Mouse (Mus musculus) heart, embryonic 16.5 days (tissue): ENCODE measurements around the gene Foxo3. TPM values are rescaled to one million over a fixed set of nuclear protein-coding genes. Genes with fewer than 3 reads are reported as not detected.

ENCODE experiments used
- ATAC-seq: fragments of 200-750 bp; cut with Nextera tagmentation; replicated peaks from 2 replicates; pipeline ENCODE4 v1.8.0; 2017; ENCODE audit warnings: moderate number of reproducible peaks; ENCODE audit not compliant: insufficient read depth, low FRiP score; ENCODE audit errors: extremely low read depth
- H3K27ac ChIP-seq: fragments of 300-500 bp; sonication (generic); 2 replicates; pipeline ENCODE4 v1.5.1; 2014; ENCODE audit warnings: mild to moderate bottlenecking, low read length, control low read depth, moderate library complexity
- H3K27me3 ChIP-seq: fragments of 300-500 bp; sonication (generic); 2 replicates; pipeline ENCODE4 v1.6.1; 2014; ENCODE audit warnings: low read length, mixed read lengths; ENCODE audit not compliant: control insufficient read depth, insufficient read depth
- H3K36me3 ChIP-seq: fragments of 300-500 bp; sonication (generic); 2 replicates; pipeline ENCODE4 v1.6.1; 2014; ENCODE audit not compliant: control insufficient read depth, insufficient read depth
- H3K4me1 ChIP-seq: fragments of 300-500 bp; sonication (generic); 2 replicates; pipeline ENCODE4 v1.6.1; 2014; ENCODE audit warnings: low read length, mixed read lengths; ENCODE audit not compliant: control insufficient read depth, insufficient read depth
- H3K4me2 ChIP-seq: fragments of 300-500 bp; sonication (generic); 2 replicates; pipeline ENCODE4 v1.6.1; 2014; ENCODE audit warnings: low read depth, mild to moderate bottlenecking, control low read depth, low read length
- H3K4me3 ChIP-seq: fragments of 300-500 bp; sonication (generic); 2 replicates; pipeline ENCODE4 v1.5.1; 2014; ENCODE audit warnings: mild to moderate bottlenecking, control low read depth, low read length
- H3K9ac ChIP-seq: fragments of 300-500 bp; sonication (generic); 2 replicates; pipeline ENCODE4 v1.6.1; 2014; ENCODE audit warnings: low read length, control low read depth
- H3K9me3 ChIP-seq: fragments of 300-500 bp; sonication (generic); replicated peaks from 2 replicates; pipeline ENCODE4 v1.6.1; 2016; ENCODE audit warnings: low read length; ENCODE audit not compliant: control insufficient read depth
- WGBS: fragments of 180-500 bp; shearing (Covaris S2); extraction: QIAGEN DNeasy Blood & Tissue Kit; methylation state at CpG from one replicate; pipeline ENCODE4 v1.1.7; 2014; 5-methylcytosine and 5-hydroxymethylcytosine counted together
- polyA plus RNA-seq: library from polyadenylated mRNA; unstranded; fragments of >200 nt; fragmentation: Nextera tagmentation; extraction: Ambion mirVana; gene quantifications from 2 replicates; pipeline ENCODE4 v1.2.1, GENCODE M21; 2015

Foxo3 gene
- polyA plus RNA-seq, 1 experiment from 2014 or later = 5.5 TPM

DNA sequence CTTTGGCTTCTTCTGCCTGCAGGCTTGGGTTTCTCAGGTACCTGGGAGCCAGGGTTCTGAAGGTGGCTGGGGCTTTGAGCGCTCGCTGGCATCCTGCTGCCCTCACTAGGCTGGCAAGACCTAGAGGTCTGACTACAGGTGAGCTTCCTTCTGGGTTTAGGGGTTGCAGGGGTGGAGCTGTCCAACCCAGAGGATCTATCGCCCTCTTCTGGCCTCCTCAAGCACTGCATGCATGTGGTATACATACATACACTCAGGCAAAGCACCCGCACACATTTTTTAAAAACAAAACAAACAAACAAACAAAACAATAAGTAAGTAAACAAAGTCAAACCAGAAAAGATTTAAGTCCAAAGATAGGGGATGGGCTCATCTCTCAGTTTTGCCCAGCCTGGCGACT is 14.8 kb upstream of the Foxo3 start:
- no peak for ATAC-seq
- H3K27me3 ChIP-seq = no peaks in the 10 kb centered on the region
- H3K9ac ChIP-seq = no peak overlapping the region
- WGBS = 64% methylated on average over 5 of the region's 5 CpGs
- H3K4me1 ChIP-seq = peaks cover 9% of the 10 kb centered on the region
- no peak overlapping the region for H3K4me2 ChIP-seq
- 0 out of 2 replicates have a peak, but pooled peaks cover 2% of the 10 kb centered on the region for H3K9me3 ChIP-seq
- no peak overlapping the region for H3K4me3 ChIP-seq
- H3K27ac ChIP-seq = no peak overlapping the region
- H3K36me3 ChIP-seq = no peaks in the 10 kb centered on the region

- Histone ChIP-seq H3K36me3 (no peaks in the 10 kb centered on the region), H3K27me3 (no peaks in the 10 kb centered on the region), H3K4me2 (no peak overlapping the region), H3K9ac (no peak overlapping the region), H3K4me1 (no peaks in the 10 kb centered on the region), H3K27ac (no peak overlapping the region), H3K4me3 (no peak overlapping the region), H3K9me3 (peaks cover 5% of the 10 kb centered on the region; the same call in 1 of the 2 replicates)
- ATAC-seq = no peak
- WGBS = 66% methylated on average over 1 of the region's 1 CpGs
Observed at GRCm38 (mm10) chr10:42287666-42288065, 11.1 kb upstream of the Foxo3 start.

GRCm38 (mm10) chr10:42278307-42278850 is 1.8 kb upstream of the Foxo3 start:
- no peaks in the 10 kb centered on the region for H3K9me3 ChIP-seq
- WGBS = 3% methylated on average over 38 of the region's 38 CpGs
- H3K4me3 ChIP-seq = peak overlapping the region; percentile 94
- peak overlapping the region; percentile 100 for H3K27ac ChIP-seq
- peaks cover 15% of the 10 kb centered on the region for H3K4me1 ChIP-seq
- no peak for ATAC-seq
- H3K9ac ChIP-seq = peak overlapping the region; percentile 87
- H3K4me2 ChIP-seq = peak overlapping the region; percentile 99
- H3K36me3 ChIP-seq = no peaks in the 10 kb centered on the region
- H3K27me3 ChIP-seq = no peaks in the 10 kb centered on the region

DNA sequence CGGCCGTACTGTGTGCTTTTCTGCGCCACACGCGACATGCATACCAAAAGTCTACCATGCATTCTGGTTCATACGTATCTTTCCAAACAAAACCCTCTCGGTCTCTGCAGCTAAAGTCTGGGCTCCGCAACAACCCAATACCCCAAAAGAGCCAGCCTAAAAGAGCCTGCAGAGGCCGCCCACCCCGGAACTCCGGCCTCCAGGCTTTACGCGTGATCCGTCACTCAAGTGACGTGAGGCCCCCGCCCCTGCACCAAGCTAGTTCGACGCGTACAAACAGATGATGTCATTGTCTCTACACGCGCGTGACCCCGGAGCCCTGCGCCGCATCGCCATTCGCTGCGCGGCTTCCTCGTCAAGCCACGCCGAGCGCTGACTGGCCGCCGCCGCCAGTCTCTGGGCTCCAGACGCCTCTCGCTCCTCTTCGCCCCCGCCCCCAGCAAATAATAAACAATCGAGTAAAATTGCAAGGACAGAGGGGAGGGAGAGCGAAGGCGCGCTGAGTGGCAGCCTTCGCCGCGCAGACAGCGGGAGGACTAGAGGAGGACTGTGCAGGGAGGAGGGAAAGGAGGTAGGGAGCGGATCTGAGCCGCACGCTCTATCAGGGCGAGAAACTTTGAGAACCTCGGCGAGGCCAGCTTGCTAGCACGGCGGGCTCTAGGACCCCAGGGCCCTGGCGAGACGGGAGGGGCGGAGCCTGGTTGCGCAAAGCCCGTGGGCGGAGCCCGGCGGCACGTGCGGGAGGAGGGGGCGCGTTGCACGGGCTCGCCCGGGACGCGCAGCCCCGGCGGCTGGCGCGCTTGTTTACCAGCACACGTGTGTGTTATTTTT is 1.1 kb upstream of the Foxo3 start:
- Histone ChIP-seq H3K27ac (peak overlapping the region; percentile 100), H3K36me3 (no peaks in the 10 kb centered on the region), H3K27me3 (no peaks in the 10 kb centered on the region), H3K4me1 (peaks cover 17% of the 10 kb centered on the region), H3K9ac (peak overlapping the region; percentile 93), H3K4me2 (peak overlapping the region; percentile 99), H3K4me3 (peak overlapping the region; percentile 94), H3K9me3 (no peaks in the 10 kb centered on the region)
- ATAC-seq = peak; percentile 88
- WGBS = under 1% methylated on average over 78 of the region's 78 CpGs

GRCm38 (mm10) chr10:42275871-42276501 is 569 bp downstream of the Foxo3 start:
- H3K36me3 ChIP-seq = no peaks in the 10 kb centered on the region
- H3K4me1 ChIP-seq = peaks cover 27% of the 10 kb centered on the region
- peak overlapping the region; percentile 93 for H3K9ac ChIP-seq
- H3K27me3 ChIP-seq = no peaks in the 10 kb centered on the region
- under 1% methylated on average over 40 of the region's 40 CpGs for WGBS
- peak overlapping the region; percentile 99 for H3K4me2 ChIP-seq
- peak overlapping the region; percentile 100 for H3K27ac ChIP-seq
- ATAC-seq = no peak
- peak overlapping the region; percentile 94 for H3K4me3 ChIP-seq
- no peaks in the 10 kb centered on the region for H3K9me3 ChIP-seq

GRCm38 (mm10) chr10:42275401-42275870 is 1.1 kb downstream of the Foxo3 start:
- ATAC-seq = no peak
- H3K4me1 ChIP-seq = peaks cover 30% of the 10 kb centered on the region

GRCm38 (mm10) chr10:42274712-42275400 is 1.7 kb downstream of the Foxo3 start:
- peak overlapping the region; percentile 99 for H3K4me2 ChIP-seq
- ATAC-seq = no peak
- H3K27me3 ChIP-seq = no peaks in the 10 kb centered on the region
- 2% methylated on average over 65 of the region's 65 CpGs for WGBS
- H3K4me3 ChIP-seq = peak overlapping the region; percentile 94
- peak overlapping the region; percentile 100 for H3K27ac ChIP-seq
- H3K36me3 ChIP-seq = no peaks in the 10 kb centered on the region
- peaks cover 33% of the 10 kb centered on the region for H3K4me1 ChIP-seq
- peak overlapping the region; percentile 93 for H3K9ac ChIP-seq
- no peaks in the 10 kb centered on the region for H3K9me3 ChIP-seq

More at GRCm38 (mm10) chr10:42275401-42275870, 1.1 kb downstream of the Foxo3 start:
- H3K27ac ChIP-seq = peak overlapping the region; percentile 100
- under 1% methylated on average over 41 of the region's 54 CpGs for WGBS
- H3K36me3 ChIP-seq = no peaks in the 10 kb centered on the region
- no peaks in the 10 kb centered on the region for H3K27me3 ChIP-seq
- no peaks in the 10 kb centered on the region for H3K9me3 ChIP-seq
- H3K4me3 ChIP-seq = peak overlapping the region; percentile 94
- peak overlapping the region; percentile 99 for H3K4me2 ChIP-seq
- peak overlapping the region; percentile 93 for H3K9ac ChIP-seq

GRCm38 (mm10) chr10:42273760-42274691 is 2.5 kb downstream of the Foxo3 start:
- Histone ChIP-seq H3K9ac (peak overlapping the region; percentile 93), H3K27me3 (no peaks in the 10 kb centered on the region), H3K4me3 (peak overlapping the region; percentile 94), H3K9me3 (no peaks in the 10 kb centered on the region), H3K4me2 (peak overlapping the region; percentile 99), H3K4me1 (peaks cover 37% of the 10 kb centered on the region), H3K36me3 (no peaks in the 10 kb centered on the region), H3K27ac (peak overlapping the region; percentile 19)
- no peak for ATAC-seq
- 15% methylated on average over 21 of the region's 21 CpGs for WGBS
